Mouse (Mus musculus) kidney, postnatal 4 days (tissue): ENCODE data around the gene Dnm3.

Source experiments
- DNase-seq, 2 experiments: peaks; one replicate each; pipeline ENCODE4 v3.0.0; 2021; ENCODE audit warnings: mixed read lengths in 2 of 2

Dnm3 gene

GRCm38 (mm10) chr1:162313451-162314276 lies 164.2 kb downstream of the Dnm3 start:
- DNase-seq, result peak; percentile 39 to 62

GRCm38 (mm10) chr1:162312621-162313020 lies 165.2 kb downstream of the Dnm3 start:
- DNase-seq, result no peak

- DNase-seq, result no peak
Observed at GRCm38 (mm10) chr1:162312152-162312551, 165.7 kb downstream of the Dnm3 start.

- DNase-seq, result no peak
Observed at GRCm38 (mm10) chr1:162305247-162305646, 172.6 kb downstream of the Dnm3 start.

- no peak for DNase-seq
Observed at GRCm38 (mm10) chr1:162302480-162302879, 175.4 kb downstream of the Dnm3 start.

- no peak for DNase-seq
Observed at GRCm38 (mm10) chr1:162299558-162300319, 178.1 kb downstream of the Dnm3 start.

GRCm38 (mm10) chr1:162298527-162298926 lies 179.3 kb downstream of the Dnm3 start:
- no peak for DNase-seq

- DNase-seq, result no peak
Observed at GRCm38 (mm10) chr1:162295443-162295842, 182.4 kb downstream of the Dnm3 start.

- DNase-seq, result no peak
Observed at GRCm38 (mm10) chr1:162294572-162294910, 183.3 kb downstream of the Dnm3 start.

- no peak for DNase-seq
Observed at GRCm38 (mm10) chr1:162293732-162294571, 183.9 kb downstream of the Dnm3 start.

GRCm38 (mm10) chr1:162286910-162287309 lies 190.9 kb downstream of the Dnm3 start:
- DNase-seq, result peak; percentile 12 to 35

GRCm38 (mm10) chr1:162281981-162282381 lies 195.9 kb downstream of the Dnm3 start:
- peak; percentile 43 to 58 for DNase-seq

- DNase-seq, result no peak
Observed at GRCm38 (mm10) chr1:162280052-162280451, 197.8 kb downstream of the Dnm3 start.

- peak; percentile 64 to 71 for DNase-seq
Observed at GRCm38 (mm10) chr1:162276011-162276410, 201.8 kb downstream of the Dnm3 start.

- no peak for DNase-seq
Observed at GRCm38 (mm10) chr1:162274674-162275248, 203.1 kb downstream of the Dnm3 start.

GRCm38 (mm10) chr1:162256912-162257607 lies 220.8 kb downstream of the Dnm3 start:
- DNase-seq, result no peak

GRCm38 (mm10) chr1:162254944-162255343 lies 222.9 kb downstream of the Dnm3 start:
- DNase-seq, result no peak

- DNase-seq, result peak in 1 of 2 experiments; percentile 26
Observed at GRCm38 (mm10) chr1:162253971-162254641, 223.7 kb downstream of the Dnm3 start.

- no peak for DNase-seq
Observed at GRCm38 (mm10) chr1:162252869-162253268, 225.0 kb downstream of the Dnm3 start.

GRCm38 (mm10) chr1:162247216-162247615 lies 230.6 kb downstream of the Dnm3 start:
- DNase-seq, result no peak

GRCm38 (mm10) chr1:162243651-162243990 lies 234.2 kb downstream of the Dnm3 start:
- DNase-seq, result peak; percentile 27 to 53
